Mouse (Mus musculus) hindbrain, postnatal 0 days (tissue): ENCODE measurements around the gene Phyhd1. TPM values are rescaled to one million over a fixed set of nuclear protein-coding genes. Genes with fewer than 3 reads are reported as not detected.
A peak's percentile ranks its signal among the peaks of the same experiment; 100 is the strongest.

Experiments
- ATAC-seq: fragments of 200-750 bp; cut with Nextera tagmentation; 2 replicates; pipeline ENCODE4 v1.8.0; 2017; ENCODE audit warnings: mild to moderate bottlenecking, moderate TSS enrichment, moderate library complexity
- DNase-seq: peaks from one replicate; pipeline ENCODE4 v3.0.0-alpha.2; 2015; ENCODE audit warnings: low spot score
- H3K27ac ChIP-seq: fragments of 300-500 bp; sonication (generic); 2 replicates; pipeline ENCODE4 v1.5.1; 2014; ENCODE audit warnings: mild to moderate bottlenecking
- H3K27me3 ChIP-seq: fragments of 300-500 bp; sonication (generic); 2 replicates; pipeline ENCODE4 v1.6.1; 2014; ENCODE audit warnings: low read length, mixed read lengths; ENCODE audit not compliant: insufficient read depth
- H3K36me3 ChIP-seq: fragments of 300-500 bp; sonication (generic); 2 replicates; pipeline ENCODE4 v1.6.1; 2014; ENCODE audit warnings: low read length, mixed read lengths; ENCODE audit not compliant: insufficient read depth
- H3K4me1 ChIP-seq: fragments of 300-500 bp; sonication (generic); 2 replicates; pipeline ENCODE4 v1.6.1; 2014; ENCODE audit warnings: antibody characterized with exemption, low read length, mixed read lengths; ENCODE audit not compliant: insufficient read depth
- H3K4me2 ChIP-seq: fragments of 300-500 bp; sonication (generic); 2 replicates; pipeline ENCODE4 v1.6.1; 2014; ENCODE audit warnings: low read depth, mild to moderate bottlenecking, low read length, moderate library complexity, mixed read lengths
- H3K4me3 ChIP-seq: fragments of 300-500 bp; sonication (generic); 2 replicates; pipeline ENCODE4 v1.5.1; 2014; ENCODE audit warnings: low read length
- H3K9ac ChIP-seq: fragments of 300-500 bp; sonication (generic); replicated peaks from 2 replicates; pipeline ENCODE4 v1.6.1; 2014; ENCODE audit warnings: mild to moderate bottlenecking, low read length, moderate library complexity, mixed read lengths
- H3K9me3 ChIP-seq: fragments of 300-500 bp; sonication (generic); 2 replicates; pipeline ENCODE4 v1.6.1; 2016; ENCODE audit warnings: low read length, mixed read lengths
- CTCF ChIP-seq: IDR thresholded peaks from 2 replicates; pipeline ENCODE4 v1.5.1; 2016; ENCODE audit warnings: antibody characterized with exemption, control low read depth, low read depth
- WGBS: fragments of 180-500 bp; shearing (Covaris S2); extraction: QIAGEN DNeasy Blood & Tissue Kit; methylation state at CpG from one replicate; pipeline ENCODE4 v1.1.7; 2014; 5-methylcytosine and 5-hydroxymethylcytosine counted together
- polyA plus RNA-seq: library from polyadenylated mRNA; unstranded; fragments of >200 nt; fragmentation: Nextera tagmentation; extraction: Ambion mirVana; gene quantifications from 2 replicates; pipeline ENCODE4 v1.2.1, GENCODE M21; 2015
- total RNA-seq: library from RNA; depleted of rRNA; stranded (reverse); fragments of >200 nt; gene quantifications from 2 replicates; pipeline ENCODE4 v1.2.3, GENCODE M21; 2014

Gene Phyhd1
- total and polyA plus RNA-seq, 2 experiments from 2014 or later = 5.6 to 7.4 TPM

DNA sequence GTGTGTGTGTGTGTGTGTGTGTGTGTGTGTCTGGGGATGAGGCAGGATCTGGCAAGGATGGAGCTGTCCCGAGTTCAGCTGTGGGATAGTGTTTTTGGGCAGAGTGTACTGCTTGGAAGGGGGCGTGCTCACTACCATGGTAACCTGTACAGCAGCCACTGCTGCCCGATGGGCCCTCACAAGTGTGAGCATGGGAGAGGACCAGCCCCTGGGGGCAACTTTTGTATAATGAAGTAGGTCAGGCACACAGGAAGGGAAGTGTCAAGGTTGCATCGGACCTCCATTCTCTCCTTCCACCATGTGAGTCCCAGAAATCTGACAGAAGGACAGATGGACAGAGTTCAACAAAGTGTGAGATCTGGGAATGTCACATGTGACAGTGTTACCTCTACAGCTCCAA is 18.3 kb upstream of the Phyhd1 start:
- Histone ChIP-seq H3K27me3 (no peaks in the 10 kb centered on the region), H3K36me3 (peaks cover 19% of the 10 kb centered on the region; the same call in 1 of the 2 replicates), H3K27ac (0 out of 2 replicates have a peak overlapping the region, but pooled peaks have one; percentile 15), H3K4me1 (no peaks in the 10 kb centered on the region; the same call in 1 of the 2 replicates), H3K4me3 (no peak overlapping the region), H3K4me2 (no peak overlapping the region), H3K9me3 (no peaks in the 10 kb centered on the region), H3K9ac (no peak overlapping the region)
- ATAC-seq (peak; percentile 50; the same call in 1 of the 2 replicates), DNase-seq (peak; percentile 12)
- TF ChIP-seq CTCF = no peak
- 59% methylated on average over 4 of the region's 4 CpGs for WGBS

DNA sequence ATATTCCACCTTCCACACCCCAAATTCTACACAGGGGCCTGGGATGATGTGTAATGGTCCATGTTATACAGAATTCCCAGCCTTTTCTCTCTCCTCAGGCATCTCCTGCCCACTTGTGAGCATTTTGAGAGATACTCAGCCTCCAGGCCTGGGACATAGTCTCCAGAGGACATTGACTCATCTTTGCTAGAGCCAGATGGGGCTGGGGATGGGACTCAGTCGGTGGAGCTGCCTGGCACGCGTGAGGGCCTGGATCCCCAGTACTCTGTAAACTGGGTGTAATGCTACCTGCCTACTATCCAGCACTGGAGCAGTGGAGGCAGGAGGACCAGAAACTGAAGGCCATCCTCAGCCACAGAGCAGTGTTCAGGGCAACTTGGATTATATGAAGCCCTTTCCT is 16.8 kb upstream of the Phyhd1 start:
- peaks cover 14% of the 10 kb centered on the region; the same call in 1 of the 2 replicates for H3K36me3 ChIP-seq
- ATAC-seq (no peak), DNase-seq (no peak)
- H3K4me1 ChIP-seq = no peaks in the 10 kb centered on the region
- H3K9ac ChIP-seq = no peak overlapping the region
- TF ChIP-seq CTCF = no peak
- H3K4me3 ChIP-seq = no peak overlapping the region
- WGBS = 80% methylated on average over 3 of the region's 3 CpGs
- H3K27ac ChIP-seq = no peak overlapping the region
- H3K27me3 ChIP-seq = no peaks in the 10 kb centered on the region
- H3K9me3 ChIP-seq = no peaks in the 10 kb centered on the region
- H3K4me2 ChIP-seq = no peak overlapping the region

DNA sequence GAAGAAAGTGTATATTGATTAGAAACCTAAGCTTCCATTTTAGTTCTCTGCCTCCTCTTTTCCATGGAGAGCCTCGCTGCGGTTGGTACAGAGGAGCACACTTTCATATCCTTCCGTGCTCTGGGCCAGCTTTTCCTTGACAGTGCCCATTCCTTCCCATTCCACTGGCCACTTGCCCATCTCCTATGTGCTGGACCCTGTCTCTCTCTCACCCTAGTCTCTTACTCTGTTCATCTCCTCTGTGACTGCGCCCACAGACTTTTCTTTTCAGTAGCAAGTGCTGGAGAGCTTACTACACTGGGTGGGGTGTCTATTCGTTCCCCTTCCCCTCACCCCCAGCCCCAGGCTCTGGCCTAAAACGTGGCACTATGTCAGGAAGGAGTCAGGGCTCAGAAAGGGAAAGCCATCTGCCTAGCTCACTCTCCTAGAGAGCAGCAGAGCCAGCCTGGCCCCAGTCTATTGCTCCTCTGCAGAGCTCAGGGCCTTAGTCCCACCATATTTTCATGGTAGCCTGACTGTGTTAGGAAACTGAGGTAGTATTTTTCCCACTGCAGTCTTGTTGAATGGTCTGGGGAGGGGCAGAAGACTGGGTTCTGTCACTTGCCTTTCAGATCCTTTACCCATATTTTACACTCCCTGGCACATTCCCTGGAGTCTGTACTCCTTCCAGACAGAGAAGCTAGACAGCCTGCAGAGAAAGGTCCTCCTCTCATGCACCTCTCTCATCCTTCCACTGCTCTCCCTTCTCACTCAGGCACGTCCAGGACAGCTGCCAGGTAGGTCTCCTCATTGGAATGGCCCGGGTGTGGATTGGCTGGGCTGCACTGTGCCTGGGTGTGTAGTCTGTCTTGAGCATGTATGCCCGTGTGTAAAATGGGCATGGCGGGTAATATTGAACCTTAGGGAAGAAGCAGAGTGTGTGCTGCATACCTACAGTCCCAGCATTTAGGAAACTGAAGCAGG is 15.6 kb upstream of the Phyhd1 start:
- no peak for TF ChIP-seq CTCF
- H3K9ac ChIP-seq = no peak overlapping the region
- no peak overlapping the region for H3K4me3 ChIP-seq
- ATAC-seq (no peak), DNase-seq (no peak)
- H3K27me3 ChIP-seq = no peaks in the 10 kb centered on the region
- no peak overlapping the region for H3K27ac ChIP-seq
- H3K4me2 ChIP-seq = no peak overlapping the region
- WGBS = 81% methylated on average over 10 of the region's 10 CpGs
- H3K36me3 ChIP-seq = peaks cover 18% of the 10 kb centered on the region; the same call in 1 of the 2 replicates
- H3K4me1 ChIP-seq = no peaks in the 10 kb centered on the region
- H3K9me3 ChIP-seq = no peaks in the 10 kb centered on the region

DNA sequence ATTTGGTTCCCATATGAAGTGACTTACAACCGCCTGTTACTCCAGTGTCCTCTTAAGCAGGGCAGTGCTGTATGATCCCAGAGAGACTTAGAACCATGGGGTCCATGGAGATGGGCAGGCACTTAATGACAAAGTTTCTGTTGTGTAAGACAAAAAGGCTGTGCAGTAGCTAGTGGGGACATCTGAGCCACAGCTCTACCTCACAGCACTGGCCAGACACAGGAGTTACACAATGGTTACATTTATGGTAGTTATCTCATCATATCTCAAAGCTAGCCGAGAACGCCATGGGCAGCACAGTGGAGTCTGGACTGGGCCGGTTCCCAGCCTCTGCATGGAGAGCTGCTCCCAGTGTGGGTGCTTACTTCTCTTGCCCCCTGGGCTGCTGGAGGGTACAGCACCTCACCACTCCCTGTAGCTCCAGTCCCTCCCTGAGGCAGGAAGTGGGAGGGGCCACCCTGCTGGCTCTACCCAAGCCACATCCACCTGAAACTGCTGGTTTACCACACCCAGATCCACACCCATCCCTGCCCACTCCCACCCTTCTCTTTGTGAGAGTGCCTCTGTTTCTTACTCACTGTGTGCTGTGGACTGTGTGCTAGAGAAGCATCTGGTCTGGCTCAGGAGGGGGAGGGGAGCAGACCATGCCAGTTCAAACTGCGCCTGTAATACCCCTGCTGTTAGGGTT is 14.4 kb upstream of the Phyhd1 start:
- H3K27ac ChIP-seq = 0 out of 2 replicates have a peak overlapping the region, but pooled peaks have one; percentile 22
- no peaks in the 10 kb centered on the region for H3K4me1 ChIP-seq
- H3K36me3 ChIP-seq = peaks cover 29% of the 10 kb centered on the region
- H3K4me2 ChIP-seq = no peak overlapping the region
- TF ChIP-seq CTCF = no peak
- H3K4me3 ChIP-seq = no peak overlapping the region
- no peaks in the 10 kb centered on the region for H3K9me3 ChIP-seq
- H3K27me3 ChIP-seq = no peaks in the 10 kb centered on the region
- DNase-seq (no peak), ATAC-seq (peak; percentile 39; the same call in 1 of the 2 replicates)
- no peak overlapping the region for H3K9ac ChIP-seq
- 71% methylated on average over 5 of the region's 5 CpGs for WGBS

DNA sequence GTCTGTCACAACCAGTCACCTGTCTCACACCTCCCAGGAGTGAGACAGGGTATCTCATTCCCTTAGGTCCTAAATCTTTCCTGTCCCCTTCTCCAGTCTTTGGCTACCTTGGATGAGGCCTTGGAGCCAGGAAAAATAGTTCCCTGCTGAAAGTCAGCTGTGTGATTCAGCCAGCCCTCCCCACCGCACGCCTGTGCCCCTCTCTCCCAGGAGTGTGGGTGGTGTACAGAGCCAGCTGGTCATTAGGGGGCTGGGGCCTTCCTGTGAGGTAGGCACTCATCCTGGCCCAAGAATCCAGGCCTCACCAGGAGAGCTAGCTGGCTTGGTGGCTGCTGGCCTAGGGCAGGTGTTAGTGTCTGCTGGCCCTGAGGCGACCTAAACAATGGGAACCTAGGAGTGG is 13.5 kb upstream of the Phyhd1 start:
- H3K27ac ChIP-seq = no peak overlapping the region
- H3K4me2 ChIP-seq = no peak overlapping the region
- H3K36me3 ChIP-seq = peaks cover 39% of the 10 kb centered on the region
- no peak overlapping the region for H3K4me3 ChIP-seq
- 59% methylated on average over 3 of the region's 3 CpGs for WGBS
- DNase-seq (no peak), ATAC-seq (no peak)
- no peaks in the 10 kb centered on the region for H3K4me1 ChIP-seq
- no peaks in the 10 kb centered on the region for H3K27me3 ChIP-seq
- no peak for TF ChIP-seq CTCF
- H3K9ac ChIP-seq = no peak overlapping the region
- H3K9me3 ChIP-seq = no peaks in the 10 kb centered on the region

DNA sequence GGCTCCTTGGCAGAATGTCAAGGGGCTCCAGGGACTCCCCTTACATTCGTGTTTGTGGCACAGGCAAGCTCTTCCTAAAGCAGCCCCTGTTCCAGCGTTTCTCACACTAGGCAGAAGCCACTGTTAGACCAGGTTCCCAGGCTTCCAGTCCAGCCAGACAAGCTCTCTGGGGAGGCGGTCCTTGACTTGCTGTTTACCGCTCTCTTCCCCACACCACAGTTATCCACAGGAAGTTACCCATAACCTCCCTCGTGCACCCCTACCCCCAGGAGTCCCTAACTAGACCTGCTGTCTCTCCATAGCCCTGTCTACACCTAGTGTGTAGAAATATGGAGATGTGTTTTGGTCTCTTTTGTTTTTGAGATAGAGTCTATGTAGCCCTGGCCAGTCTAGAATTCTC is 12.2 kb upstream of the Phyhd1 start:
- H3K4me2 ChIP-seq = no peak overlapping the region
- ATAC-seq (no peak), DNase-seq (no peak)
- no peaks in the 10 kb centered on the region for H3K27me3 ChIP-seq
- H3K9ac ChIP-seq = no peak overlapping the region
- TF ChIP-seq CTCF = no peak
- H3K27ac ChIP-seq = no peak overlapping the region
- no peak overlapping the region for H3K4me3 ChIP-seq
- 80% methylated on average over 5 of the region's 5 CpGs for WGBS
- H3K36me3 ChIP-seq = peaks cover 40% of the 10 kb centered on the region
- H3K9me3 ChIP-seq = no peaks in the 10 kb centered on the region
- no peaks in the 10 kb centered on the region for H3K4me1 ChIP-seq
